Mouse (Mus musculus) gastrocnemius, postnatal 4 days (tissue): ENCODE data around the gene Myo15. TPM values are rescaled to one million over a fixed set of nuclear protein-coding genes. Genes with fewer than 3 reads are reported as not detected.
A peak's percentile ranks its signal among the peaks of the same experiment; 100 is the strongest.
"Not testable (repeated sequence)": the region's sequence is repeated elsewhere in the genome, so short reads cannot be mapped to it uniquely, and the experiment has no call there.

Experiments used
- DNase-seq, 2 experiments: peaks; one replicate each; pipeline ENCODE4 v3.0.0; 2021 to 2022; ENCODE audit warnings: low spot score in 2 of 2, mixed read lengths in 2 of 2
- long read RNA-seq, 2 experiments: library from polyadenylated mRNA; stranded (forward); transcript quantifications; one replicate each; pipeline ENCODE4 v2.0.0; 2021
- total RNA-seq, 2 experiments: library from RNA; stranded (reverse); gene quantifications; 2 replicates each; pipeline ENCODE4 v1.2.3; 2021

Myo15 gene
- under 1 TPM; 0.05 to 0.18 TPM for total RNA-seq
- long read RNA-seq, experiment 1, partial matches to known transcripts = 0 of 1 reads
- long read RNA-seq, experiment 1, other reads (novel, unspliced or antisense) = 1 of 1 reads
- long read RNA-seq, experiment 2, partial matches to known transcripts = 0 of 1 reads
- long read RNA-seq, experiment 2, other reads (novel, unspliced or antisense) = 1 of 1 reads

DNA sequence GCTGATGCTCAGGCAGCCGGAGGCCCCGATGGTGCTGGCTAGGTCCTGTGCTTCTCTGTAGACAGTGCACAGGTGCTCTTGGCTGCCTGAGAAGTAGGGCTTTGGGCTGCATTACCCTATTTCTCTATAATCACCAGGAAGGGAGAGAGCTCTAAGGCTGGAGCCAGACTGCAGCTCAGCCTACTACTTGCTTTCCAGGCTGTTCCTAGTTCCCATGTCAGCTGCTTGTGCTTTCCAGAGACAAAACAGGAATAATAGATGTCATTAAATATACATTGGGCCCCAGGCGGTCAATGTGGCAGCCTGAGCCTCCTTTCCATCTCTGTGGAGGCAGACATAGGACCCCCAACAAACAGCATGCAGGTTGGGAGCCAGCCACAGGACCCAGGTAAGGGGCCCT is at the start of gene Myo15:
Gene Myo15, plus strand, starts transcription at position 301 of the 400 bp plus-strand sequence.
- no peak for DNase-seq

DNA sequence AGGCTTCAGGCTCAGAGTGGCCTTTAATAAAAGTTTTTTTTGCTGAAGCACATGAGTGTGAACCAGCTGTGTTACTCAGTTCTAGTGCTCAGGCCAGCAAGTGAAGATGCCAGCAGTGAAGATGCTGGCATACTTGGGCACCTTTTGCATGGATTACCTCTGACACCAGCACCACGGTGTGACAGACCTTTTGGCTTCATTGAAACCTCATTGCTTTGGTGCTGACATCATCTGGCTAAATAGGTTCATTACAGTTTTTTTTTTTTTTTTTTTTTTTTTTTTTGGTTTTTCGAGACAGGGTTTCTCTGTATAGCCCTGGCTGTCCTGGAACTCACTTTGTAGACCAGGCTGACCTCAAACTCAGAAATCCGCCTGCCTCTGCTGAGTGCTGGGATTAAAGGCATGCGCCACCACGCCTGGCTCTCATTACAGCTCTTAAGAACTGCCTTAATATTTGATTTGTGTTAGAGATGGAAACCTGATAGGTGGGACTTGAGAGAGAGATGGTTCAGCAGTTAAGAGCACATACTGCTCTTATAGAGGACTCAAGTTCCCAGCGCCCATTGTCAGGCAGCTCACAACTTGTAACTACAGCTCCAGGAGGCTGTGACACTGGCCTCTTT is 47.0 kb upstream of the Myo15 start:
- DNase-seq = no peak

DNA sequence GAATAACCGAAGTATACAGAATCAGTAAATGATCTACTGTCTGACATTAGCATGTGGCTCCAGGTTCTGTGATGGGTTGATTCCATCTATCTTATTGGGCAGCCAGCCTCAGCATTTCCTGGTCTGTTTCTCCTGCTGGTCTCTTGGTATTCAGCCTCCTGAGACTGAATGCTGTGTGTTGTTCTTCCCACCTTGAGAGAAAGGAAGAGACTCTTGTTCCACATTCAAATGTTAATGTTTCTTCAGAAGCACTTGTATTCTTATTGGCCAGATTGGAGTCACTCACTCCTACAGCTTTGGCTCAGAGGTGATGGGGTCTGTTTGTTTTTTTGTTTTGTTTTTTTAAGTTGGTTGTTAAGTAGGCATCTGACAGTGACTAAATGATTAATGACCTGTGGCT is 46.1 kb upstream of the Myo15 start:
- no peak for DNase-seq

DNA sequence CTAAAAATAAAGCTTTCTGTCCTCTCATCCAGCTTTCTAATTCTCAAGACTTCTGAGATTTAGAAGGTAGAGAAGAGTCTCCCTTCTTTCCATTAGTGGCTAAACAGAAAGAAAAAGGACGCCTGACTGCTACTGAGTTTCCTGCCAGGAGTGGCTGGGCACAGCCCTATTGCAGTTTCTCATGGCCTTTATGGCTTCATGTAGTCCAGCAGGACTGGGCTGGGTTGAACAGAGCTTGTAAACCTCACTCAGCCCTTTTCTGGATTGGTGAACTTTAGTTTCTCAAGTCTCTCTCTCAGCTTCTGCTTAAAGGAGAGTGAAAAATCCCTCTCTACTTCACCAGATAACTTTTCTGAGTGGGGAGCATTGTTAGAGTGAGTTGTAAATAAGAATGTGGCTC is 42.7 kb upstream of the Myo15 start:
- DNase-seq = no peak

DNA sequence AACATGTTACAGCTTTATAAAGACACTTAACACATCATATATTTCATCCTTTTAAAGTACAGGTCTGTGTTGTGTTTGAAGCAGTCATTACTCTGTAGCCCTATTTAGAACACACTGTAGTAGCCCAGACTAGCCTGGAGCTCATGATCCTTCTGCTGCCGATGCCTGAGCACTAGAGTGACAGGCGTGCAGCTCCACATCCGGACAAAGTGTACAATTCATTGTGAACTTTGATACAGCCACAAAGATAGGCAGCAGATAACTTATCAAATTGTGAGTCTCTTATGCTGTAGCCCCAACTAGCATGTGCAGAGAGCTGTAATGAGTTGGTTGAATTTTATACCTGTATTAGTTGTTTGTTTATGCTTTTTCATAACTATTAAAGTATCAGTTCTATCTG is 41.5 kb upstream of the Myo15 start:
- DNase-seq = no peak

DNA sequence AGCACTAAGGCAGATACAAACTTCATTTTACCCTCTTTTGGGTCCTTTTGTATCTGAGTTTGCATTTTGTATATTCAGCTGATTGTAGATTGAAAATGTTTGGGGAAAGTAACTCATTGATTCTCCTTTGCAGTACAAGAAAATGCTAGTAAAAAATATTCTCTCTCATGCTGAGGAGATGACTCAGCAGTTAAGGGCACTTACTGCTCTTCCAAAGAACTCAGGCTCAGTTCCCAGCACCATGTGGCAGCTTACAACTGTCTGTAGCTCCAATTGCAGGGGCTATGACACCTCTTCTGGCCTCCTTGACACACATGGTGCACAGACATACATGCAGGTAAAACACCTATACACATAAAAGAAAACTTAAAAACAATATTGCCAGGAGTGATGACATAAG is 35.6 kb upstream of the Myo15 start:
- DNase-seq = no peak

DNA sequence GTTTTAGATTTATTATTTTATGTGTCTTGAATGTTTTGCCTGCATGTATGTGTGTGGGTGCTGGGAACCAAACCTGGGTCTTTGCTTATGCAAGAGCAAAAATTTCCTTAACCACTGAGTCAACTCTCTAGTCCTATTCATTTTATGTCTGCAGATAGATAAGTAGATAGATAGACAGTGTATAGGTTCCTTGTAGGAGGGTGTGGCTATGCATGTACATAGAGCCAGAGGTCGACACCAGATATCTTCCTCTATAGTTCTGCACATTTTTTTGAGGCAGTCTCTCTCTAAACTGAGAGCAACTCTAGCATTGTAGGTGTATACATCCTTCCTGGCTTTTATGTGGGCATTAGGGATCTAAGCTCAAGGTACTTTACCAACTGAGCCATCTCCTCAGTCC is 34.0 kb upstream of the Myo15 start:
- DNase-seq = no peak

DNA sequence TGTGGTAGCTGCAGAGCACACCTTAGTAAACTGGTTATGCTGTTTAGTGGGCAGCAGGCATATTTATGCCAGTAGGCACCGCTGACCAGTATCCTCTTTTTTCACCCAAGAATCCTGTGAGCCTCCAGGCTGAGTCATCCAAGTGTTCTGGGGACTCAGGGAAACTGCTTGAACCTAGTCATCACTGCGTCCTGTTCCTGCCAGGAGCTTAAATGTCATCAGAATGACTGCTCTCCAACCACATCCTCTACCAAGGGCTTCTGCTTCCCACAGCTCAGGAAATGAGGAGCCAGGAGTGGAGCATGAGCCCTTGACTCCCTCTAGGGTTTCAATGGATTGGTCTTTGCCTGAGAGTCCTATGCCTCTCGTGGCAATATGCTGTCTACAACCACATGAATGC is 32.5 kb upstream of the Myo15 start:
- DNase-seq = no peak

DNA sequence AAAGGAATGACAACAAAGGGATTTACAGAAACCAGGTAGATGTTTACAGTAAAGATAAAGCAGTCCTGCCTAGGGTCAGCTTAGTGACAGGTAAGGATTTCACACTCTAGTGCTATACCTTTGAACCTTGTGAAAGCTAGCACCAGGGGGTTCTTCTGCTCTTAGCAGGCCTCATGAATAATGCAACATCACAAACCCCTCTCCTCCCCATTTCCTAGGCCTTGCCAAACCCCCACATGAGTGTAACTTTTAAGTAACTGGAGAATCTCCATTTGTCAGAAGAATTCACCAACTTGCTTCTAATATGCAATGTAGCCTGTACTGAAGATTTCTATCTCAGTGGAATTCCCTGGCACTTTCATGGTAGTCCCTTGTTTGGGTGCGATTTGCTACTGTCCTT is 29.5 kb upstream of the Myo15 start:
- not testable (repeated sequence) for DNase-seq

DNA sequence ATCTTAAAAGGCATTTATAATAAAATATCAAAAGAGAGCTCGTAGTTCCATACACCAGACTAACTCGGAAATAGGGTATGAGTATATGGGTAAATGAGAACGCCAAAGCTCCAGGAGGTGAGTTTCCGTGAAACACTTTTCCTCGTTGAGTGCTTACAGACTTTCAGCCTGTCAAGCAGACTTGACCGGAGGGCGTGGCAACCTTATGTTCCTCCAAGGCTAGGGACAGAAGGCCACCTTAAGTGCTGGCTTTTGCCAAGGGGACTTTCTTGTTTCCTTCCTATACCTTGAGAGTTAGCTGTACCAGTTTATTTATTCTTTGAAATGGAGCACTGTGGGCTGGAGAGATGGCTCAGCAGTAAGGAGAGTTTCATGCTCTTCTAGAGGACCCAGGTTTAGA is 29.0 kb upstream of the Myo15 start:
- DNase-seq = no peak

DNA sequence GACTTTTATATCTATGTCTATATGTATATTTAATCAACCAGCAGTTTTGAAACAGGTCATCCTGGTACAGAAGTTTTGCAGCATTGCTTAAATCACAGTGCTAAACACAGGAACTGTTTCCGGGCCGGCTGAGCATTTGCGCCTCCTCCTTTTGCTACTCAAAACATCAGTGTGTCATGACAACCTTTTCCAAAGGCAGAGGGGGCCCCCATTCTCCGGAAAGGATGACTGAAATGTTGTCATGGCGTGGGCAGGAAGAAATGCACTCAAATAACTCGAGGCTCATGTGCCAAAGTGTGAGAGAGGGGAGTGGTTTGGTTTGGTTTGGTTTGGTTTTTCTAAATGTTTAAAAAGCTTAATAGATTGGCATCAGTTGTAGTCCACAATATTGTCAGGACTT is 26.2 kb upstream of the Myo15 start:
- DNase-seq = no peak

DNA sequence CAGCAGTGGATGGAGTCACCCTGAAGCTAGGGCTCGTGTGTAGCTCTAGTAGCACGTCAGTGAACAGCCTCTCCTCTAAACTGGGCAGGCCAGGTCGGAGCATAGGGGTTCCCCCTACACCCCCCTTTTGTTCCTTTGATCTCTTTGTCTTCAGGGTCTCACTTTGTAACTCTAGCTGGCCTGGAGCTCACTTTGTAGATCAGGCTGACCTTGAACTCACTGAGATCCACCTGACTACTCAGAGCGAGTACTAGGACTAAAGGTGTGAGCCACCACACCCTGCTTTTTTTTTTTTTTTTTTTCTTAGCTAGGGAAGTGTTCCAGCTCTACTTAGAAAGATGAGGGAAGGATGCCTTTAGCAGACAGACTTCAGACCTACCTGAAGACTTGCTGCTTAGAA is 25.1 kb upstream of the Myo15 start:
- no peak for DNase-seq

DNA sequence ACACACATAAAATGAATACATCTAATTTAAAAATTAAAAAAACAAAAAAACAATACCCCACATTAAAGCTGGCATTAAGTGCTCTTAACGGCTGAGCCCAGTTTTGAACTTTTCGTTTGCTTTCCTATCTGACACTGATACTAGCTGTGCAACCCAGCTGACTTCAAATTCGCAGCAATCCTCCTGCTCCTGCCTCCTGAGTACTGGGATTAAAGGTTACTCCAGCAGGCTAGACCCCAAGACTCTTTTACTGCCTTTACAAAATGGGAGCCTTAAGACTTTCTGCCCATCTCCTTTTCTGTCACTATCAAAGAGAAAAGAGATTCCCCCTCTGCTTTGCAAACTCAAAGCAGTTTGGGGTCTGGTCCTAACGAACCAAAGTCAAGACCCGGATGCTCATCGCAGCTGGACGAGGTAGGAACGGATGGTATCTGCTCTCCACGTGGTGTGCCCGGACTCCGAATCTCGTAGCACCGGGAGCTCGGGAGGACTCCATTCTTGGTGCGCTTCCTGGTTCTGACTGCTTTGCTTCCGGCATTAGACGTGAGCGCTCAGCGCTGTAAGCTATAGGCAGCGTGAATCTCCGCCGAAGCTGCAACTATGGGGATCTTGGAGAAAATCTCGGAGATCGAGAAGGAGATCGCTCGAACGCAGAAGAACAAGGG is 14.9 kb upstream of the Myo15 start, which contains the start of gene Drg2:
Gene Drg2, plus strand, starts transcription at position 512 of the 665 bp plus-strand sequence.
- peak; percentile 82 to 86 for DNase-seq

DNA sequence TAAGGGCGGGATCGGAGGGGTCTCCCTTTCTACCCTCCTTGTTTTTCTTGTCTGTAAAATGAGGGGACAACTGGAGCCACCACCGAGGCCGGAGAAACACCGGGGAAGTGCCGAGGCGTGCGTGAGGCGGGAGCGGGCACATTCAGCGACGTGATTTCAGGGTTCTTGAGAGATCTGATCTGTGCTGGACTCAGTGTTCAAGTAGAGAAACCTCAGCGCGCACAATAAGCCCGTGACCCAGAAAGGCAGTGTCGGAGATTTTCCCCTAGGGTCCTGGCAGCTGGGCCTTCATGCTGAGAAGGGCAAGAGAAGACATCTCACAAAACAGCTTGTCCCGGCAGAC is 14.4 kb upstream of the Myo15 start:
- DNase-seq = no peak

DNA sequence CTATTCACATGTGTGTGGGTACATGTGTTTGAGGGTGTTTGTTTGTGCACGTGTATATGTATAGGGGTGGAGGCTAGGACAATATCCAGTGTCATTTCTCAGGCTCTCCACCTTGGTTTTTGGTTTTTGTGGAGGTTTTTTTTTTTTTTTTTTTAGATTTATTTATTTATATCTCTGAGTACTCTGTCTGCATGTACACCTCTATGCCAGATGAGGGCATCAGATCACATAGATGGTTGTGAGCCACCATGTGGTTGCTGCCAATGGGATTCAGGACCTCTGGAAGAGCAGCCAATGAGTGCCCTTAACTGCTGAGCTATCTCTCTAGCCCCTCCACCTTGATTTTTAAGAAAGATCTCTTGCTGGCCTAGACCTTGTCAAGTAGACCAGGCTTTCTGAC is 11.2 kb upstream of the Myo15 start:
- DNase-seq = no peak

DNA sequence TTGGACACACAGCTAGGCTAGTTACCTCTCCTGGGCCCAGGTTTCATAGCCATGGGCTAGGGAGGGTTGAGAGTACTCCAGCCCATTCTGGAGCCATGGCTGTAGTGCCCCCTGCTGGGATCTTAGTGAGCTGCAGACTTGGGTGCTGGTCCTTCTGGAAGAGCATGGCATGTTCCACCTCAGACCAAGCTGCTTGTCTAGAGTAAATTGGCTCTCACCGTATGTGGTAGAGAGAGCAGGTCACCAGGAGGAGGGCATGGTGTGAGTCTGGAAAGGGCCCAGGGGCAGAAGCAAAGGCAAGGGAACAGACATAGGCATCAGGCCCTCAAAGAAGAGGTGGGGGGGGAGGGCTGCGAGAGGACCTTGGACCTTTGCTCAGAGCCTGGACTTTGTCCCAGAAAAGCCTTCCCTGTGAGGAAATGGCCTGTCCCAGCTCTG is 3.2 kb upstream of the Myo15 start:
- DNase-seq = no peak

DNA sequence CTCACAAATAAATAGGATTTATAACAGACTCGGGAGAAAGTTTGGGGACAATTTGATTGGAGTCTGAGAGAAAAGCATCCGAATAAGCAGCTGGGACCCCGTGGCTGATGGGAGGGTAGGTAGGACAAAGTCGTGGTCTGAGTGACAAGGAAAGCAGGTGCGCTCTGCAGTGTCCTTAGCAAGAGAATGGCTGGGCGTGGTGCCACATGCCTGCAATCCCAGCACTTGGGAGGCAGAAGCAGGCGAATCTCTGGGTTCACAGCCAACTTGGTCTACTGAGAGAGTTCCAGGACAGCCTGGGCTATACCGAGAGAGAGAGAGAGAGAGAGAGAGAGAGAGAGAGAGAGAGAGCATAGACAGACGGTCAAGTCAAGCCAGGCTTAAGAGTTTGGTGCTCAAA is 1.6 kb downstream of the Myo15 start:
- DNase-seq = no peak

DNA sequence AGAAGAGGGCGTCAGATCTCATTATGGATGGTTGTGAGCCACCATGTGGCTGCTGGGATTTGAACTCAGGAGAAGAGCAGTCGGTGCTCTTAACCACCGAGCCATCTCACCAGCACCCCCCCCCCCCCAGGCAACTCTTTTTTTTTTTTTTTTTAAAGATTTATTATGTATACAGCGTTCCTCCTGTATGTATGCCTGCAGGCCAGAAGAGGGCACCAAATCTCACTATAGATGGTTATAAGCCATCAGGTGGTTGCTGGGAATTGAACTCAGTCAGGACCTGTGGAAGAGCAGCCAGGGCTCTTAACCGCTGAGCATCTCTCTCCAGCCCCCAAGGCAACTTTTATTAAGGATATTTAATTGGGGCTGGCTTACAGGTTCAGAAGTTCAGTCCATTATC is 5.4 kb downstream of the Myo15 start:
- no peak for DNase-seq

DNA sequence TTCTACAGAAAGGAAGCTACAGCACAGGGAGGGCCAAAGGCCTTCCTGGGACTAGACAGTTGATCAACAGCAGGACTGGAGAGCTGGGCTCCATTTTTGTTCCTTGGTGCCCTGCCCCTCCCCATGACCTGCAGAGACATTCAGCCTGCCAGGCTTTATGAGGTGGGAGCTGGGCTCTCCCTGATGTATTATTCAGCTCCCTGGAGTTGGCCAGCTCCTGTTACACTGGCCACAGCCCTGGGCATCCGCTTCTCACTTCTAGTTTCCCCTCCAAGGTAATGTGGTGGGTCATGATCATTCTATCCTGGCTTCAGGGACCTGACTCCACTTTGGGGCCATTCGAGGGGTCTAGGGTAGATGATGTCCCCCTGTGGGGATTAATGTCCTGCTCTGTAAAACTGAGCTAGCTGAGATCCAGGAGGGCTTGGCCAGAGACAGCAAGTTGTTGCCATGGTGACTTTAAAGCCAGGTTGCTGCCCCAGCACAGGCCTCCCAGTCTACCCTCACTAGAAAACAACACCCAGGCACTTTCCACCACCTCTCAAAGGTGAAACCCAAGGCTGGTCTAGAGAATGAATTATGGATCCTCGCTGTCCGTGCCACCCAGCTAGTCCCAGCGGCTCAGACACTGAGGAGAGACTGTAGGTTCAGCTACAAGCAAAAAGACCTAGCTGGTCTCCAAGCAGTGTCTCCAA is 6.7 kb downstream of the Myo15 start:
- DNase-seq = no peak

DNA sequence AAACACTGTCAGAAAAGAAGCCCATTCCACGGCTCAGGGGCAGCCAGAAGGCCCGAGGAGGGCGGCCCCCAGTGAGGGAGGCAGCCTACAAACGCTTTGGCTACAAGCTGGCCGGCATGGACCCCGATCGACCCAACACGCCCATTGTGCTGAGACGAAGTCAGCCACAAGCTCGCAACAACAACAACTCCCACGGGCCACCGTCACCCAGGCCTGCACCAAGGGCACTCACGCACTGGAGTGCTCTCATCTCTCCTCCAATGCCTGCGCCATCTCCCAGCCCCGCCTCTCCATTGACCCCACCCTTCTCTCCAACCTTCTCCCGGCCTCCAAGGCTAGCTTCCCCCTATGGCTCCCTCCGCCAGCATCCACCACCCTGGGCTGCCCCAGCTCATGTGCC is 9.0 kb downstream of the Myo15 start:
- DNase-seq = no peak

DNA sequence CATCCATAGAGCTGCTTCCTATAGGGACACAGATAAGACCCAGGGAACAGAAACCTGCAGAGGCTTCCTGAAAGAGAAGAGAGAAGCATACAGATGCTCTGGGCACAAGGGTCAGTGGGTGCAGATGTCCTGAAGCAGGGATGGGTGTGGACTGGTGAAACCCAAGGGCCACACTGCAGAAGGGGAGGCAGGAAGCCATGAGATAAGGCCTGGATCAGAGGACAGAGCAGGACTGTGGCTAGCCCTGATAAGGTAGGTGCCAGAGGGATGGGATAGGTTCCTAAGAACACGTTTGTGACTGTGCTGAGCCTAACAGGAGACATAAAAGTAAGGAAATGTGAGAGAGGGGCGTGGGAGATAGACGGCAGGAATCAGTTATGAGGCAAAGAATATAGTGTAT is 17.1 kb downstream of the Myo15 start:
- no peak for DNase-seq

DNA sequence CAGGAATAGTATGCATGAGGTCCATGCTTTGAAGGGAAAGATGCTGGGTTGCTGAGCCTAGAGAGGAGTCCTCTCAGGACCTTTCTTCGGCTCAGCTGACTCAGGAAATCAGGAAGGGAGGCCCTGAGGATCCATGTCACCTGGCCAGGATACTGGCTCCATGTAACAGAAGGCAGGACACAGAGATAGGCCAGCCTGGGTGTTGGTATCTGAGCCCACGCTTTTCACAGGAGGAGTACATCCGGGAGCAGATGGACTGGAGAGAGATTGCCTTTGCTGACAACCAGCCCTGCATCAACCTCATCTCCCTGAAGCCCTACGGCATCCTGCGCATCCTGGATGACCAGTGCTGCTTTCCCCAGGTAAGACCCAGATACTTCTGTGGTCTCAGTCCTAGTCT is 23.6 kb downstream of the Myo15 start:
- DNase-seq = no peak
